Mouse (Mus musculus): ENCODE results near the gene Tmem123.

The Tmem123 gene

DNA sequence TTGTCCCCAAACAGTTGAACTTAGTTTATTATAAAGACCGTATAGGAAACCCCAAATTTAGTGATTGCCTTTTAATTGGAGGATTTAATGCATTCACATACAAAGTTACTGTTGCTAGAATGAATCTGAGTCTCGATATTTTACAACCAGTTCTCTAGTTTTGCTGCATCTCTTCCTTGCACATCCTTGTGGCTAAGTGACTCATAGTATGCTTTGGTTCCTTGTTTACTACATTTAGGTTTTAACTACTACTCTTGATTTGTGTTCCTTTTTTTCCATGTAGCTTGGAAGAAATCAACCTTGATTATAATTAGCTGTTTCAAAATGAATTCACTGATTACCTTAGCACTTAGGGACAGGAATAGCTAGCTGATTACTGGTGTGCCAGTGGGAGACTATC lies 11.2 kb downstream of the Tmem123 start:
- no peak for DNase-seq (ENCODE audit: low read depth, low spot score)

DNA sequence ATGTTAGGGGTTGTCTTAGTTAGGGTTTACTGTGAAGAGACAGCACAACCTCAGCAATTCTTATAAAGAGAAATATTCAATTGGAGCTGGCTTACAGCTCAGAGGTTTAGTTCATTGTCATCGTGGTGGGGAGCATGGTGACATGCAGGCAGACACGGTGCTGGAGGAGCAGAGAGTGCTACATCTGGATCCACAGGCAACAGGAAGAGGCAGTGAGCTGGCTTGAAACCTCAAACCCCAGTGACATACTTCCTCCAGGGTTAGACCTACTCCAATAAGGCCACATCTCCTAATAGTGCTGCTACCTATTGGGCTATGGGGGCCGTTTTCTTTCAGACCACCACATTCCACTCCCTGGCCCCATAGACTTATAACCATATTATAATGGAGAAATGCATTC lies 12.1 kb downstream of the Tmem123 start:
- no peak for DNase-seq (ENCODE audit: low read depth, low spot score)

DNA sequence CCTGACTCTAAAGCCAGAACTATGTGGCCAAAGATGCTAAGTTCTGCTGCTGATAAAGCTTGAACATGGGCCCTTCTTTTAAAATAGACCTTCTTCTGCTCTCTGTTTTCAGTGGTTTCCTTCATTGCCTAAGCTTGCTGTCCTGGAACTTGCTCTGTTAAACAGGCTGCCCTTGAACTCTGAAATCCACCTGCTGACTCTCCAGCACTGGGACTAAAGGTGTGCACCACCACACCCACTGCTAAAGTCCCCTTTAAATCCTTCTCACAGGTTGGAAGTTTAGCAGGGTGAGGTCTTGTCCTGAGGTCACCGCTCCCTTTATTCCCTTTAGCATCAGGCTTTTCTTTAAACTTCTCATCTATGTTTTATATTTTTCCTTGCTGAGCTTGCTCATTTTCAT lies 13.1 kb downstream of the Tmem123 start:
- no peak for DNase-seq (ENCODE audit: low read depth, low spot score)

DNA sequence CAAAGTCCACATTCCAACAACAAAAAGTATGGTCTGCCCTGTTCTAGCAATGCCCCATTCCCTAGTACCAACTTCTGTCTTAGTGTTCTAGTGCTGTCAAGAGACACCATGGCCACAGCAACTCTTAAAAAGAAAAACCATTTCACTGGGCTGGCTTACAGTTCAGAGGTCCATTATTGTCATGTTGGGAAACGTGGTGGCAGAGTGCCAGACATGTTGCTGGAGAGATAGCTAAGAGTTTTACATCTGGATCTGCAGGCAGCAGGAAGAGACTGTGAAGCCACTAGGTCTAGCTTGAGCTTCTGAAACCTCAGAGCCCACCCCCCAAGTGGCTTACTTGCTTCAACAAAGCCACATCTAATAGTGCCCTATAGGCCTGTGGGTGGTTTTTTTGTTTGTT lies 13.8 kb downstream of the Tmem123 start:
- peak; percentile 32 for DNase-seq (ENCODE audit: low read depth, low spot score)

DNA sequence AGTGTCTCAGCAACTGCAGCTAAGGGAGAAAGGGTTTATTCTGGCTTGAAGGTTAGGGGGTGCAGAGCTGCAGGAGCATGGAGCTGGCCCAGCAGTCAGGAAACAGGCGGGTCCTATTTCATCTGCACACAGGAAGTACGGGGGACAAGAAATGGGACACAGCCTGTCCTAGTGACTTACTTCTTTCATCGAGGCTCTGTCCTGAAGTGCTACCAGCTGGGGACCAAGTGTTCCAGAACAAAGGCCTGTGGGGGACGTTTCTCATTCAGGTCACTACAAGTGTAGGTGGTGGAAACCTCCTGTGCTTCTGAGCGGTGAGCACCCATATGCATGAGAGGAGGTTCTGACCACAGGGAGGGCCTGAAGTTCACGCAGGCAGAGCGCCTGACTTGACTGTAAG lies 14.9 kb downstream of the Tmem123 start:
- DNase-seq (ENCODE audit: low read depth, low spot score): no peak

DNA sequence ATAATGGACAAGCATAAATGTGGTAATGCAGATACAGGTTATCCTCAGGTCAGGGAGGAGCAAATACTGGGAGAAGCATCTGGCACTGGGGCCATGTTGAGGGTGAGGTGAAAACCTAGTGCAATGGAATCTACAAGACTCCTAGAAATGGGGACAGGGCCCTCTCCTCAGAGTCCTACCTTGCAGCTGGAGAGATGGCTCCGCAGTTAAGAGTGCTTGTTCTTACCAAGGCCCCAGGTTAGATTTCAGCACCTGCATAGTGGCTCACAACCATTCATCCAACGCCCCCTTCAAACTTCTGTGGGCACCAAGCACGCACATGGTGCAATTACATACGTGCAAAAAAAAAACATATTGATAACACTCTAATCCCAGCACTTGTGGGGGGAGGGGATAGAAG lies 15.9 kb downstream of the Tmem123 start:
- DNase-seq (ENCODE audit: low read depth, low spot score): no peak

DNA sequence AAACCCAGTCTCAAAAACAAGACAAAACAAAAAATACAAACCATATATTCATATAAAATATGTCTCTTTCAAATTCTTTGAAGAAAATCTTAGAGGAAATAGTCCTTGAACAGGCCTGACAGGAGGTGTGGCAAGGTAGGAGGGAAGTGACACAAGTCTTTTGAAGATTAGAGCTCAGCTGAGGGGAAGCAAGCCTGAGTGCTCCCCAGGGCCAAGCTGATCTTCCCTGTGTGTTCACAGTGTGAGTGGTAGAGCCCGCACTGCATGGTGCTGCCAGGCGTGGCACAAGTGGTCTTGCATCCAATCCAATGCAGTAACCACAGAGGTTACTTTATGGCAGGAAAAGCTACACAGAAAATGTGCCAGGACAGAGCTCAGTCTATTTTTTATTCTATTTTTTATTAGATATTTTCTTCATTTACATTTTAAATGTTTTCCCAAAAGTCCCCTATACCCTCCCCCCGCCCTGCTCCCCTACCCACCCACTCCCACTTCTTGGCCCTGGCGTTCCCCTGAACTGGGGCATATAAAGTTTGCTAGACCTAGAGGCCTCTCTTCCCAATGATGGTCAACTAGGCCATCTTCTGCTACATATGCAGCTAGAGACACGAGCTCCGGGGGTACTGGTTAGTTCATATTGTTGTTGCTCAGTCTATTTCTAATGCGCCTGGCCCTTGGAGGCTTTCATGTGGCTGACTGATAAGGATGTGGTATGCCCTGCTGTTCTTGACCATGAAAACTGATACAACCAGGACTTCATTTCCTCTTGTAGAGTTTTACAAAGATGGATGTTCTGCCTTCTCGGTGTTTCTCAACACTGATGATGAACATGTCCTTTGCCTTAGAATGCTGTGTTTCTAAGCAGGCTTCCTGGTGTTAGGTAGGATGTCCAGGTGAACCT lies 16.7 kb downstream of the Tmem123 start:
- DNase-seq (ENCODE audit: low read depth, low spot score): no peak

DNA sequence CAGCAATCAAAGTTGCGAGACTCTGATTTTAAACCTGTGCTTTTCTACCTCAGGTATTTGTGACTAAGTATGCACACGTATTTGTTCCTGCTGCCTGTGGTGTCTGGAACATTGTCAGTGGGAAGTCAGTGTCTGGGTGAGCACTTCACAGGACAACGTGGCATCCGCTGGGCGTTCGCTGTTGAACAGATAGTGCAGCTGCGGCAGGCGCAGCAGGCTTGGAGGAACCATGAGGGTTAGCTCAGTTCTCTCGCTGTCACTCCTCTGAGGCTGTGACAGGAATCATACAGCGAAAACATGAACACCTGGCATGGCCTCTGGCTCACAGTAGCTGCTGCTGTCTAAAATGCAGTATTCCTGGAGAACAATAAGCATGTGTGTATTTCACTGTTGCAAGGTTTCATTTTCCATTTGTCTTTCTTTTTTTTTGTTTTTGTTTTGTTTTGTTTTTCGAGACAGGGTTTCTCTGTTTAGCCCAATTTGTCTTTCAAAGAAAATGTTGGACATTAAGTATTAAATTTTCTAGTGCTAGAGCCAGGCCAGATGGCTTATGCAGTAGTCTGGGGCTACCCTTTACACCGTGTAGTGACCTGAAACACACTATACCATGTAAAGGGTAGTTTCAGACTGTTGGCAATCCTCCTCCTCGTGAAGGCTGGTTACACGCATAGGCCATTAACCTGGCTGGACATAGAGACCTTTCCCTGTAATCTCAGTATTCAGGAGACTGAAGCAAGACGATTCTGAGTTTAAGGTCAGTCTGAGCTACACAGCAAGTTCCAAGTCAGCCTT lies 20.2 kb downstream of the Tmem123 start:
- DNase-seq (ENCODE audit: low read depth, low spot score): no peak

DNA sequence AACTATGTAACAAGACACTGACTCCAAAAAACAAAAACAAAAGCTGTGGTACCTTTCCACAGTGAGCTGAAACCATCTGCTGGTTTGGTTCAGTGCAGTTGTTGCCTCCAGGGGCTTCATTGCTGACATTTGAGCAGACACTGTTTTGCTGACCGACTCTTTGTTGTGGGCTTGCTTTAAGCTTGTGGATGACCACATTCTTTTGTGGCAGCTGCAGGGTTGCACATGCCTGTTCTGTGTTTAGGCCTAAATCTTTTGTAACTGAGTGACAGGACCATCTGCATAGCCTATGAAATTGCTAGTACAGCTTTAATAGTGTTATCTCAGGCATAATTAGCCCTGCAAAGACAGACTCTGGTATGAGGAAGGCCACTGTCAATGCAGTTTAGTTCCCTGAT lies 20.8 kb downstream of the Tmem123 start:
- DNase-seq (ENCODE audit: low read depth, low spot score): peak; percentile 48

DNA sequence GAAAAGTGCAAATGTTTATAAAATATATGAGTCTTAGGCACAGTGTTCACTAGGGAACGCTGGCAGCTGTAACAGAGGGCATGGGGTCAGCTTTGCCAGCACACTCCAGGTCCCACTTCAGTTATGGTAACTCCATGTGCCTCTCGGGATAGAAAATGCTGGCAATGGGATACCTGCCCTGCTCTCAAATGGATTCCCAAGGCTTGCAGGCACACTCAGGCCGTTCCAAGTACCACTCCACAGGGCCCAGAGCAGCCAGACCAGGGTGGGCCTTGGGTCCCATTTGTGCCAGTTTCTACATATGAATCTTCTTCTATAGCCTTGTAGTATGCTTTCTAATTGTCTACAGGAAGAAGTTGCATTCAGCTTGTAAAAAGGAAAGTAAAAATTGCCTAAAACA lies 21.6 kb downstream of the Tmem123 start:
- no peak for DNase-seq (ENCODE audit: low read depth, low spot score)

DNA sequence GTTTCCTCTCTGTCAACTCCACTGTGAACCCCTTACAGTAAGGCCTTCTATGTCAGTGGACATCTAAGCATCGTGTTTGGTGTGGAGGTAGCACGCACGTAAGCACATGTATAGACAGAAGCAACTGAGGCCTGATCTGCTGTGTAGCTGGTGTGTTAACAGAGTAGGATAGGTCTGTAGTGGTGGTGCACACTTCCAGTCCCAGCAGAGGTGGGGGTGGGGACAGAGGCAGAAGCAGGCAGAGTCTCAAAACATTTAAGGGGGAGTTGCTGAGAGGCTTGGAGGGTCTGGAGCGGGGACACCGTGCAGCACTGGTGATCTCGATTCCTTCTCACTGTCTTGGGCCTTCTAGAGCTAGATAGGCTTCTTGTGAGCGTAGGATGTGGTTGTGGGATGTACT lies 22.2 kb downstream of the Tmem123 start:
- no peak for DNase-seq (ENCODE audit: low read depth, low spot score)

DNA sequence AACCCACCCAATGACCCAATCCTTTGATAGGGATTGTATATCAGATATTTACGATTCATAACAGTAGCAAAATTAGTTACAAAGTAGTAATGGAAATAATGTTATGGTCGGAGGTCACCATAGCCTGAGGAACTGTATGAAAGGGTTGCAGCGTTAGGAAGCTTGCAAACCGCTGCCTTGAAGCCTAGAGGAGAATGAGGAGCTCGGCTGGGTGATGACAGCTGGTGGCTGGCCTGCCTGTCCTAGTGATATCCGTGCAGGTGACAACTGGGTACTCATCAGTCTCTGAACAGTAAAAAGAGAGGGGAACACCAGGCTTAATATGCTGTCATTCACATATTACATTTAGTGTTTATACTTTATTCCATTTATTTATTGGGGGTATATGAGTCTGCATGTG lies 24.6 kb downstream of the Tmem123 start:
- no peak for DNase-seq (ENCODE audit: low read depth, low spot score)

DNA sequence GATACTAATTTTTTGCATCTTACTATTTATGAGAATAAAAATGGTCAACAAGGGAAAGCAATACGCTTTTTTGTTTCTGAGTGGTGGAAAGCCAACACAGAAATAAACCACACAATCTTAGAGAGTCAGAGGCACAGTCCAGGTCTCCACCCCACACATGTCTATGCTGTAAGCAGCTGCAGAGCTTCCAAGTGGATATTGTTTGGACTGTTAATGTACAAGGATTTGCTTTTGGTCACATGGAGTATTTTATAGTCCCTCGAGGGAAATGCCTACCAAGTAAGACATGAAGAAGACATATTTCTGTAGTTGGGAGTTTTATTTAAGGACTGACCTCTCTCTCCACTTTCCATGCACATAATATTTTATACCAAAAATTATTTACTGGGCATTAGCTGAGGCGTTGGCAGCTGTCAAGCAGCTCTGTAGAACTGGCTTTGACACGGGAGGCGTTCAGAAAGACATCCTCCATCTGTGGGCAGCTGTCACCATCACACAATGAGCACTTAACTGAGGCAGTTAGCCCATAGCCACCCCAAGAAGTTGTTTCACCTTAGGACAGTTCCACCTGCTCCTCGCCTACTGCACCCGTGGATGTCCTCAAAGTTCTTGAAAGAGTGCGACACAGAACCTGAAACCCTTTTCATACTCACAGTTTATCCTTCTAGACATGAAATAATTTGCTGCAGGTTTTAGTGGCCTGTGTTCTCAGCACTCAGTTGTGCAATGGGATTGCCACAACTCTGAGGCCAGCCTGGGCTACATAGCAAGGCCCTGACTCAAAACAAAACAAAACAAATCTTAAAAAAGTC lies 26.1 kb downstream of the Tmem123 start:
- DNase-seq (ENCODE audit: low read depth, low spot score): no peak

DNA sequence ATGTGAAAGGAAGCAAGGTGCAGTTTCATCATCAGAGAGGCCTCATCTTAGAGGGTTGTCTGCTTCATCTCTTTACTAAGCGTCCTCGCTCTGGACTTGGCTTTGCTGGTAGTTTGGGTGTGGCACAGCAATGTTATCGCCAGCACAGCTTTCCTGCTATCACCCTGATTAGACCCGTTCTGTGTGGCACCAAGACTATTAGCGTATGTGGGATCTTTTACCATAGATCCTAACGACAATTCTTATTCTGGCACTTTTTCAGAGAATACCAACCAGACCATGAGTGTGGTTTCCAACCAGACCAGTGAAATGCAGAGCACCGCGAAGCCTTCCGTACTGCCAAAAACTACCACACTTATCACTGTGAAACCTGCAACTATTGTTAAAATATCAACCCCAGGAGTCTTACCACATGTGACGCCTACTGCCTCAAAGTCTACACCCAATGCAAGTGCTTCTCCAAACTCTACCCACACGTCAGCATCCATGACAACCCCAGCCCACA lies 26.8 kb downstream of the Tmem123 start:
- no peak for DNase-seq (ENCODE audit: low read depth, low spot score)

DNA sequence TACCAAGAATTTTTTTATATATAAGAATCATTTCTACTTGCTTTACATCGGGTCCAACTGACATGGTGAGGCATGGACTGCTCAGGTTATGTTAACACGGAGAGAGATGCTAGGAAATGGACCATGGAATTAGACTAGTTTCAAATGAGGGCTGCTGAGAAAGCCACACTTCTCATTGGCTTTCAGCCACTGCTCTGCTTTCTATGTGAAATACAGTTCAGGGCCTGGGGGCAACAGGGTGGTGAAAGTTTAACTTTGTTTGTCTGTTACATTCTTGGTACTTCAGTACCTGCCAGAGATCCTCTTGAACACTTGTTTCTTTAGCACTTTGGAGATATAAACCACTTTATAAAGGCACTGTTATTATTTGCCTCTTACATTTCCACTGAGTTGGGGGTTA lies 29.7 kb downstream of the Tmem123 start:
- no peak for DNase-seq (ENCODE audit: low read depth, low spot score)

DNA sequence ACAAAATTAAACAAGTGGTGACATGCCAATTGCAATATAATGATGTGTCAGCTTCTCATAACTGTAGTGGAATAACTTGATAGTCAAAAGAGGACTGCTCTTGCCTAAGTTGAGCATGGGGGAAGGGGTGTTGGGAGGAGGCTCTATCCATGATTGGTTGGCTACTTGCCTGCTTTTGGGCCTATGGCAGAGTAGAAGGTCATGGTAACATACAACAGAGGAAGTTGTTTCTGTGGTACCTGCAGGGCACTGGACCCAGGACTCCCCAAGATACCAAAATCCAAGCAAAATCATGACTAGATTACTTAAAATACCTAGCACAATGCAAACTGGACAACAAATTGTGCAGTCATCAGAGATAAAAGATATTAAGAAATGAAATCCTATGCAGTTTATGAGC lies 31.7 kb downstream of the Tmem123 start:
- DNase-seq (ENCODE audit: low read depth, low spot score): no peak

DNA sequence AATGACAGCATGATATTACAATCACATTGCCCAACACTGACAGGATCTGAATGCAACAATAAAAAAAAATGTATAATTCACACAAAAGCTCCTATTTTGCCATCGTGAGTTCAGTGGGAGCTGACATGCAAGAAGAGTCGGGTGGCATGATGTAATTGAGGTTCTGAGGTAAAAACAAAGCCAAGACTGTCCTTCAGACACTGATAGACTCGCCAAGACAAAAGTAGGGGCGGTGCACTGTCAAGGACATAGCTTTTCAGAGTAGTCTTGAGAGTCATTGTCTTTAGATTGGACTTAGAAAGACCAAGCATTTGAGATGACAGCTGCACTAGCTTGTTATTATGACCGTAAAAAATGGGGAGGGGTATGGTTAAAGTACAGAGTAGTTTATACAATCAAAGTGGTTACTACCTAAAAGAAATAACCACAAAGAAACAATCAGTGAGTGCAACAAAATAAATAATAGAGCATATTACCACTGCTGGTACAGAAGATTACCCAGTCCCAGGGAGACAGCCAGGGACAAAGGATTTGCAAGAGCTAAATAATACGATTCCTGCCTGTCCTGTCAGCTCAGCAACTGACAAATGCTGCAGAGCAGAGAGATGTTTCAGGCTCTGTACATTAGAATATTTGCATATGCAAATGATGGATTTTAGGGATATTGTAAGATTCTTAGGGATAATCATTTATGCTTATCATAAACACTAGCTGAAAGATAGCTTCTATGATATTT lies 32.5 kb downstream of the Tmem123 start:
- no peak for DNase-seq (ENCODE audit: low read depth, low spot score)

DNA sequence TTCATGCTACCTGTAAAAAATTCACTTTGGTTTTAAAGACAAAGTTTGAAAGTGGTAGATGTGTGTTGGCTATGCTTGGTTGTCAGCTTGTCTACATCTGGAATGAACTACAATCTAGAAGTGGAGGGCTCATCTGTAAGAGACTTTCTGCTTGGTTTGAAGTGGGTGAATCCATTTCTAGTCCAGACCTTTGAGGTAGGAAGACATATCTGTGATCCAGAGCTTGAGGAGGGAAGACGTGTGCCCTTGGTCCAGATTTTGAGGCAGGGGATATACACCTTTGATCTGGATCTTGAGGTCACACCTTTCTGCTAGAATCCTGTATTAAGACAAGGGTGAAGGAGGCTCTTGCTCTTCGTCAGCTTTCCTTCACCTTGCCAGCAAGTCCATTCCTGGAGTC lies 33.7 kb downstream of the Tmem123 start:
- DNase-seq (ENCODE audit: low read depth, low spot score): no peak

DNA sequence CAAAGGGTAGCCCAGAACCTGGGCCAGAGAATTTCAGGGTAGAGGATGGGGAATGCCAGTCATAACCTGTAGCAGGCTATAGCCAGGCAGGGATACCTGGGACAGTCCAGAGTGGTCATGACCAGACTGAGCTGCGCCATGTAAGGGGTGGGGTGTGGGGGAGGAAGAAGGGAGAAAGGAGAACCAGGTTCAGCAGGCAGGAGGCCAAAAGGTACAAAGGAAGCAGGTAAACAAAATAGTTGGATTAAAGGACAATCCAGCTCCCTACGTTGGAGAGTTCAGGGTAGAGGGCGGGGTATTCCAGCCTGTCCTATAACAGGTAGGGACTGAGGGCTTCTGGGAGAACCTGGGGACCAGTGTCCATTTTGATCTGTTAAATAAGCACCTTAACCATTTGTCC lies 34.7 kb downstream of the Tmem123 start:
- no peak for DNase-seq (ENCODE audit: low read depth, low spot score)

DNA sequence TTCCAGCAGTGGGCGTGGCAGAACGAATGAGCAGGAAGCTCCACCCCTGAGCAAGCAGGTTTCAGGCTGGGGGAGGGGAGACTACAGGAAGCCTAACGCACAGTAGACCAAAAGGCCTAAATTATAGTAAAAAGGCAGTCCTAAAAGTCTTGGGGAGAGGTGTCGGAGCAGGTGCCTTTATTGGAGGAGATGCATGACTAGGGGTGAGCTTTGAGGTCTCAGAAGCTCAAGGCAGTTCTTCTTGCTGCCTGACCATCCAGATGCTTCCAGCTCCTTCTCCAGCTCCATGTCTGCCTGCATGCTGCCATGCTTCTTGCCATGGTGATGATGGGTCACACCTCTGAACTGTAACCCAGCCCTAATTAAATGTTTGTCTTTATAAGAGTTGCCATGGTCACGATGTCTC lies 41.3 kb downstream of the Tmem123 start:
- DNase-seq (ENCODE audit: low read depth, low spot score): no peak

DNA sequence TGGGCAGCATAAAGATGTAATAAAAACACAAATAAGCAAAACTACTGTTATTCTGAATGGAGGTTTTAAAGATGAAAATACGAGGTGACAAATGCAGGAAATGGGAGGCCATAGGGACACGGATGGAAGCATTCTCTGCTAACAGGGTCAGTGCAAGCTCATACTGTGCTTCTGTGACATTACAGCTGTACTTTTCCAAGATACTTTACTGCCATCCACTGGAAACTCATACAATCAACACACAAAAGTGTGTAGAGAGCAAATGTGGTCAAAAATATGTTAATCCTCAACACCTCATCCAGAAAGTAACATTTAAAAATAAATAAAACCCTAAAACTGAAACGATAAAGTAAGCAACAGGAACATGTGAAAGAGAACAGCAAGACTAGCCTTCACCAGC lies 58.9 kb downstream of the Tmem123 start:
- DNase-seq (ENCODE audit: low read depth, low spot score): no peak
